Mouse (Mus musculus) adrenal gland, adult 2 months (tissue): ENCODE results near the gene Snx10. TPM values are rescaled to one million over a fixed set of nuclear protein-coding genes. Genes with fewer than 3 reads are reported as not detected.

Experiments
- microRNA-seq, 2 experiments: library from miRNA; unstranded; fragments of <30 nt; microRNA quantifications; one replicate each; pipeline ENCODE4 v1.2.0; 2021
- polyA plus RNA-seq: library from polyadenylated mRNA; depleted of rRNA; stranded (reverse); fragments of >200 nt; gene quantifications from 2 replicates; pipeline ENCODE4 v1.2.3, GENCODE M21; 2012; rRNA removed
- total RNA-seq, 2 experiments: library from RNA; stranded (reverse); gene quantifications; 2 replicates each; pipeline ENCODE4 v1.2.3; 2021

The Snx10 gene
- total and polyA plus RNA-seq, 3 experiments, result 0.81 to 69.2 (median 36.2) TPM

Small RNA genes within 50 kb of the gene (microRNA-seq; reads per million reads assigned to microRNA genes)
- gene Gm22914, result 0 reads per million in 2 experiments

Other genes starting within 250 kb of the Snx10 start
- gene Nfe2l3, start 91.2 kb upstream of the Snx10 start, total RNA-seq, result under 1 TPM in 1 of 2 experiments, not detected in 1; 0.76 TPM
- gene Nfe2l3, start 91.2 kb upstream of the Snx10 start, polyA plus RNA-seq, result 0.18 and 0.84 TPM in 2 replicates
- 100 to 1,000 TPM; 435 to 575 TPM for gene Hnrnpa2b1, start 54.0 kb upstream of the Snx10 start, total RNA-seq
- 35.2 and 41.0 TPM in 2 replicates for gene Hnrnpa2b1, start 54.0 kb upstream of the Snx10 start, polyA plus RNA-seq
- gene Cbx3, start 53.5 kb upstream of the Snx10 start, total RNA-seq, result 10 to 100 TPM; 58.8 to 97.3 TPM
- 5.3 and 5.9 TPM in 2 replicates for gene Cbx3, start 53.5 kb upstream of the Snx10 start, polyA plus RNA-seq